Mouse (Mus musculus) urinary bladder, postnatal 10 days (tissue): ENCODE results near the gene Tmcc3.

ENCODE experiments used
- DNase-seq: peaks from one replicate; pipeline ENCODE4 v3.0.0; 2022; ENCODE audit warnings: low spot score

Tmcc3 gene

GRCm38 (mm10) chr10:94549511-94550232 lies 237.9 kb downstream of the Tmcc3 start:
- no peak for DNase-seq

DNA sequence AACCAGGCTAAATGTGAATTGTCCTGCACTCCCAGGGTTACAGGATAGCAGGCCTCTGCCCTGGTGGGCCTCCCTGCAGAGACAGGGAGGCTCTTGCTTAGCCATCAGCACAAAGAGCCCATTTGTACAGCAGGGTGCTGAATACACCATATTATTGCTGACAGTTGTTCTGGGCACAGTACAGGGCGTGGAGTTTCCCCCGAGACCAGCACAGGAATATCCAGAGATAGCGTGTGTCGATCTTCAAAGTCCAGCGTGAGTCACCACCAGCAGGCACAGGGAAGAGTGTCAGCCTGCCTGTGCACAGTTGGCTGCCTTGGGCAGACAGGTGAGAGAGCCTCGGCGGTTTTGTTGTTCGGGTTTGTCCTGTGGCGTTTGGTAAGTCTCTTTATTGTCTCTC lies 238.9 kb downstream of the Tmcc3 start:
- no peak for DNase-seq

DNA sequence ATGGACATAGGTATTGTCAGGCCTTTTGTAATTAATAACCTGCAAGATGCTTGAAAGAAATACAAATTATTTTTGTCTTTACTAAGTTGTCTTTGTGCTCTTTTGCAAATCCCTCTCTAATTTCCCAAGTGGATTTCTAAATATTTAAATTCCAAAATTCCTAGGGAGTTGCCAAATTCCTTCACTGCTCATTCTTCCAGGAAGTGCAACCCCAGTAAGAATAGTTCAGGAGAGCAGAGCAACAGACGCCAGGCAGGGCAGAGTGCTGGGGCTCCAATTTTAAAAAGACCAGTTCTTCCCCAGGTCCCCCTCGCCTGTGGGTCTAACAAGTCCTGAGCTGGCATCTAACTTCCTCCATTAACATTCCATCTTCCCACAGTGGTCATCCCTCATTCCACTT lies 239.3 kb downstream of the Tmcc3 start:
- no peak for DNase-seq

GRCm38 (mm10) chr10:94551511-94551910 lies 239.8 kb downstream of the Tmcc3 start:
- DNase-seq, result no peak

- no peak for DNase-seq
Observed at GRCm38 (mm10) chr10:94551924-94552523, 240.3 kb downstream of the Tmcc3 start.

DNA sequence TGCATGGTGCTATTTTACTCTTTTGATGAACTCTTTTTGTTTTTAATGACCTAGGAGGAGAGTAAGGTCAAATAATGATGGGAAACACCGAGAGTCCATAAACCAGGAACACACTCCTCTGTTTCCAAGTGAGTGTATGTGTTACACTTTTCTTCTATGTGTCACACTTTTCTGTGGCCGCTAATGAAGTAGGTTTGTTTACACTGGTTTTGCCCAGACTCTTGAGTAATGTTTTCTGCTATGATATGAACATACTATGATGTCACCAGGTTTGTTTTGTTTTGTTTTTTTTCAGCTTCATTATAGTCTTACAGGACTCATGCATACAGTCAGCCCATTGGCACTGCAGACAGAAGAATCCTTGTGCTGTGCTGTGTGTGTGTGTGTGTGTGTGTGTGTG lies 243.6 kb downstream of the Tmcc3 start:
- no peak for DNase-seq

GRCm38 (mm10) chr10:94557428-94558149 lies 245.8 kb downstream of the Tmcc3 start:
- no peak for DNase-seq

GRCm38 (mm10) chr10:94558826-94559225 lies 247.1 kb downstream of the Tmcc3 start:
- no peak for DNase-seq

- DNase-seq, result no peak
Observed at GRCm38 (mm10) chr10:94561351-94561750, 249.6 kb downstream of the Tmcc3 start.

- DNase-seq, result no peak
Observed at GRCm38 (mm10) chr10:94562188-94562587, 250.4 kb downstream of the Tmcc3 start.

GRCm38 (mm10) chr10:94562991-94563390 lies 251.2 kb downstream of the Tmcc3 start:
- no peak for DNase-seq

DNA sequence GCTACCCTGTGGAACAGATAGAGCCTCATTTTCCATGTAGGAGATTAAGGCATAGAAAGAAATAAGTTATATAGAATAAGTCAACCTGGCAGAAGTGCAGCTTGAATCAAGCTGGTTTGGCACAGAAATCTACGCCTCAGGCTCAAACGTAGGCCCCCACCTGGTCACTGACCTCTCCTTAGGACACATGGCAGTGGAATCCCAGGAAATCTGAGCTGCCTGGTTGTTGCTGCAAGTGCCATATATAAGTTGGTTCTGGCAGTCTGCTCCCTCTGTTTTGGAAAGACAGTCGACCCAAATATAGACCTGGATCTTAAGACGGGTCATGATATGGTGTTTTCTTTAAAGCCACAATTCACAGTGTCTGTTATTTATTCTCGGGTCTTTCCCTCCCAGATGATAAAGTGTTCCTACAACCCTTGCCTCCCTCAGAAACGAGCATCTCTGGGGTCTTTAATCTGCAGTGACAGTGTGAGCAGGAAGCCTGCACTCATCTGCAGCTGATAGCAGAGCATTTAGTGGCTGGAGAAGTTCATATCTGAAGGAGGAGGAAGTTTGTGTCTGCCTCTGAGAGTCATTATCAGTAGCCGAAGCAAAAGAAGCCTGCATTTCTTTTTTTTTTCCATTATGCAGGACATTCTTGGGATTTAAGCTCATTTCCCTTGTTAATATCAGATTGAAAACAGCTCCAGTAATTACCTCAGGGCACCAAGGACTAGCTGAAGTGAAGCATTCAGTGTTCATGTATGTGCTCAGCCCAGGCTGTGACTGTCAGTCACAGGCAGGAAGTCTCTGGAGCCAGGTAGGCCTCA lies 253.9 kb downstream of the Tmcc3 start:
- DNase-seq, result no peak

- no peak for DNase-seq
Observed at GRCm38 (mm10) chr10:94566222-94566868, 254.6 kb downstream of the Tmcc3 start.

GRCm38 (mm10) chr10:94567251-94567650 lies 255.5 kb downstream of the Tmcc3 start:
- DNase-seq, result no peak

DNA sequence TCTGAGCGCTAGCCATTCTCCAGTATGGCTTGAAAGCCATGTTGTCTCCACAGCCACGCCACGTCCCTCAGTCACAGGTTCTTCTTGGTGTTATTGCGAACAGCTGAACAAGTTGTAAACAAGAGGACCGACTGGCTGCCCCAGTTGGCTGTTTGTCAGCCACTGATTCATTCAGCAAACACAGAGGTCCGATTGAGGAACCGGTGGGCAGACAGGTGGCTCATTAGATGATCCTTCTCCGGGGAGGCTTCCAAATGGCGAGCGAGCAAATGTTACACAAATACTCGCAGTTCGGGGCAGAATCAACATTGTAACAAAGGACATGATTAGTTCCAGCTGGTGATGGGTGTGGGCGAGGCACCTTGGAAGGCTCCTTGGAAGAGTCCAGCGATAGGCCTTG lies 256.2 kb downstream of the Tmcc3 start:
- no peak for DNase-seq

- DNase-seq, result no peak
Observed at GRCm38 (mm10) chr10:94568867-94569266, 257.1 kb downstream of the Tmcc3 start.

GRCm38 (mm10) chr10:94569731-94570130 lies 258.0 kb downstream of the Tmcc3 start:
- DNase-seq, result no peak

DNA sequence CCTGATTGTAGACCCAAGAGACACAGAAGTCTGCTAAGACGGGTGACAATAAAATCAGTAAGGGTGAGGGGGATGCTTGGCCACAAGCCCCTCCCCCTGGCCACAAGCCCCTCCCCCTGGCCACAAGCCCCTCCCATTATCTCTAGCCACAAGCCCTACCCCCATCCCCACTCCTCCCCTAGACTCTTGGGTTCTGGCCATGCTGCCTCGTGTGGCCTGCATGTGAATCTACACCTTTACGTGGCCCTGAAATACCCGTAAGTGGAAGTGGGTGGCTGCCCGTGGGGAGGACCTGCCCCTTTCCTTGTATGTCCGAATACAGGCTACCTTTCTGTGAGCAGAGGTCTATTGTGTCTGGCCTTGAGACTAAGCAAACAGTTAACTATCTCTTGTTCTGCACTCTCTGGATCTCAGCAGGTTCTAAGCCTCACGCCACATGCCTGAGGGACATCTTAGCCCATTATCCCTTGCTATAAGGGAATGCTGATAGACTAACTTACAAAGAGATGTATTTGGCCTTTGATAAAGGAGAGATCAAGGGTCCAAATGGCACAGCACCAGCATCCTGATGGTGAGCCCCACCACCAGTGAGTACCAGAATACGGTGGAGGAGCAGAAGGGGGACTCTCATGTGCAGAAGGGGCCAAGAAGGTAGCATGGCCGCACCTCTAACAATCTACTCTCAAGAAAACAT lies 260.3 kb downstream of the Tmcc3 start:
- DNase-seq, result no peak

- DNase-seq, result no peak
Observed at GRCm38 (mm10) chr10:94572772-94573171, 261.0 kb downstream of the Tmcc3 start.

- DNase-seq, result no peak
Observed at GRCm38 (mm10) chr10:94574451-94575333, 262.9 kb downstream of the Tmcc3 start.
